In the genomic region with DNA sequence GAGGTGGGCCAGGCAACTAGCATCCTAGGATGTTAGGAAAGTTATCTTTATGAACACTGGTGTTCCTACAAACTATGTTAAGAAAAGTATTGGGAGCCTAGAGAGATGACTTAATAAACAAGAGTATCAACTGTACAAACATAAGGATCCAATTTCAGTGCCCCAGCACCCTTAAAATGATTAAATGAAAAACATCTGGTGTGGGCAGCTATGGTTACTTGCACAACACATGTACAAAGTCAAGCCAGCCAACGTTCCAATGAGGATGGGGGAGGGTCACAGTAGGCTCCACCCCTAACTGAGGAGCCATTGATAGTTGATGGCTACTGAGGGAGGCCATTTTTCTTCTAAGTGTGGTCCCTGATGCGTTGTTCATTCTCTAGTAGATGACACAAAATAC, we compare ENCODE assay signal across 15 mouse cellular contexts. TPM values are rescaled to one million over a fixed set of nuclear protein-coding genes. Genes with fewer than 3 reads are reported as not detected.
"Had no signal": no experiment of that assay in that cellular context is flagged by ENCODE, and none has a peak within 500 bp of the region (broad histone marks: within the 10 kb centered on the region; RNA-seq: fewer than 3 reads in every experiment).

No protein-coding gene starts in this region.

- H3K4me2 ChIP-seq: kidney, embryonic 15.5 days; limb, embryonic 13.5 days; liver, embryonic 11.5 days; liver, embryonic 15.5 days; midbrain, embryonic 12.5 days; neural tube, embryonic 15.5 days had no signal

- DNase-seq: kidney, postnatal 14 days; lung, adult 2 months; lung, postnatal 10 days; right cerebral cortex, adult 18-20 months; right cerebral cortex, postnatal 25 days; thymus, postnatal 4 days had no signal

- H3K27me3 ChIP-seq: kidney, embryonic 15.5 days; limb, embryonic 13.5 days; liver, embryonic 15.5 days; megakaryocyte, embryonic 14.5 days; midbrain, embryonic 12.5 days; neural tube, embryonic 15.5 days had no signal

- H3K4me1 ChIP-seq: kidney, embryonic 15.5 days; limb, embryonic 13.5 days; liver, embryonic 15.5 days; midbrain, embryonic 12.5 days had no signal

- H3K9ac ChIP-seq: kidney, embryonic 15.5 days; limb, embryonic 13.5 days; liver, embryonic 15.5 days; midbrain, embryonic 12.5 days; neural tube, embryonic 15.5 days had no signal

- H3K4me3 ChIP-seq: kidney, embryonic 15.5 days; left cerebral cortex, adult 2 months; limb, embryonic 13.5 days; liver, embryonic 15.5 days; megakaryocyte, embryonic 14.5 days; midbrain, embryonic 12.5 days; neural tube, embryonic 15.5 days had no signal

- H3K9me3 ChIP-seq: kidney, embryonic 15.5 days; limb, embryonic 13.5 days; liver, embryonic 15.5 days; midbrain, embryonic 12.5 days; neural tube, embryonic 15.5 days had no signal

- H3K36me3 ChIP-seq: kidney, embryonic 15.5 days; limb, embryonic 13.5 days; liver, embryonic 15.5 days; midbrain, embryonic 12.5 days; neural tube, embryonic 15.5 days had no signal

- H3K27ac ChIP-seq: kidney, embryonic 15.5 days; left cerebral cortex, adult 2 months; limb, embryonic 13.5 days; liver, embryonic 15.5 days; macrophage; midbrain, embryonic 12.5 days; neural tube, embryonic 15.5 days had no signal

RNA-seq across cellular contexts. Expression of a gene that starts 43.6 kb away (rescaled TPM):
- polyA plus RNA-seq: macrophage had no signal
